ENCODE assay signal across 24 mouse cellular contexts in genomic region chr14:89826731-89827130, GRCm38 (mm10).
DNase-seq lines count a peak whose midpoint lies in the region; ATAC-seq and TF ChIP-seq lines count a peak whose summit lies in the region.
"Had no signal": no experiment of that assay in that cellular context is flagged by ENCODE, and none has a peak within 500 bp of the region (broad histone marks: within the 10 kb centered on the region; RNA-seq: fewer than 3 reads in every experiment).

No protein-coding gene starts in this region.

- no peaks in the 10 kb centered on the region for H3K4me1 ChIP-seq in liver, postnatal 0 days (ENCODE audit: insufficient read depth)
- H3K4me1 ChIP-seq: forebrain, embryonic 15.5 days; heart, embryonic 10.5 days had no signal

- DNase-seq in liver, postnatal 0 days, result no peak
- DNase-seq in liver (no peak), 416B (ENCODE audit: low read depth) (peak; percentile 41)
- no peak for DNase-seq in urinary bladder, postnatal 4 days (ENCODE audit: low spot score in 2 of 2)
- no peak for DNase-seq in adrenal gland, adult 8-10 months
- DNase-seq in heart, postnatal 14 days, result no peak
- DNase-seq: adrenal gland, adult 2 months; cerebellum, adult 11-12 months; cerebellum, postnatal 10 days; gastrocnemius, postnatal 10 days; kidney, adult 9 months; layer of hippocampus, adult 9-11 months; lung, adult 2 months; thymus, postnatal 14 days had no signal

- H3K4me3 ChIP-seq in liver, postnatal 0 days (ENCODE audit: low read depth, low read length), result no peak overlapping the region
- H3K4me3 ChIP-seq: embryonic facial prominence, embryonic 10.5 days; forebrain, embryonic 15.5 days; heart, embryonic 10.5 days; hindbrain, embryonic 12.5 days; limb, embryonic 10.5 days had no signal

- ATAC-seq in liver, postnatal 0 days, result no peak
- ATAC-seq in CD4-positive, CD25-positive, alpha-beta regulatory T cell, adult 4 months, result peak; percentile 74
- peak; percentile 71 for ATAC-seq in activated CD4-positive, CD25-positive, alpha-beta regulatory T cell, adult 4 months
- ATAC-seq: forebrain, embryonic 15.5 days had no signal

- no peaks in the 10 kb centered on the region for H3K27me3 ChIP-seq in liver, postnatal 0 days (ENCODE audit: insufficient read depth, low read length)
- H3K27me3 ChIP-seq: forebrain, embryonic 15.5 days; hindbrain, embryonic 12.5 days had no signal

- H3K9me3 ChIP-seq in liver, postnatal 0 days (ENCODE audit: low read length), result no peaks in the 10 kb centered on the region
- H3K9me3 ChIP-seq: embryonic facial prominence, embryonic 10.5 days; forebrain, embryonic 15.5 days; heart, embryonic 10.5 days; hindbrain, embryonic 12.5 days; limb, embryonic 10.5 days had no signal

- H3K4me2 ChIP-seq in liver, postnatal 0 days (ENCODE audit: low read depth, low read length), result peak overlapping the region; percentile 1; the same call in 1 of the 2 replicates
- H3K4me2 ChIP-seq: forebrain, embryonic 15.5 days; hindbrain, embryonic 12.5 days; liver, embryonic 11.5 days; midbrain, embryonic 11.5 days had no signal

- no peak overlapping the region for H3K27ac ChIP-seq in liver, postnatal 0 days (ENCODE audit: low read depth)
- H3K27ac ChIP-seq: embryonic facial prominence, embryonic 10.5 days; forebrain, embryonic 15.5 days; heart, embryonic 10.5 days; hindbrain, embryonic 12.5 days; limb, embryonic 10.5 days; macrophage had no signal

- no peak overlapping the region for H3K9ac ChIP-seq in liver, postnatal 0 days (replicated peaks)
- H3K9ac ChIP-seq: forebrain, embryonic 15.5 days; hindbrain, embryonic 12.5 days had no signal

- no peak for TF ChIP-seq CTCF in liver, postnatal 0 days (IDR thresholded peaks at IDR 0.05; ENCODE audit: low read depth)

- no peaks in the 10 kb centered on the region for H3K36me3 ChIP-seq in liver, postnatal 0 days (replicated peaks; ENCODE audit: insufficient read depth, low read length)
- H3K36me3 ChIP-seq: embryonic facial prominence, embryonic 10.5 days; forebrain, embryonic 15.5 days; heart, embryonic 10.5 days; hindbrain, embryonic 12.5 days; limb, embryonic 10.5 days had no signal

- TF ChIP-seq EP300 in liver, postnatal 0 days (IDR thresholded peaks at IDR 0.05; ENCODE audit: low read depth), result no peak

- WGBS in liver, postnatal 0 days (ENCODE audit: insufficient replicate concordance), result 51% methylated on average over 1 of the region's 1 CpGs

- intact Hi-C loops in heart, postnatal 14 days (cut with DNase I), result no loop called here
